Mouse (Mus musculus) frontal cortex, postnatal 25 days (tissue): ENCODE measurements around the gene Aff3.

Source experiments
- DNase-seq, 2 experiments: peaks; one replicate each; pipeline ENCODE4 v3.0.0; 2022; ENCODE audit warnings: low spot score in 2 of 2

Aff3 gene

GRCm38 (mm10) chr1:38658376-38658775 lies 6.4 kb downstream of the Aff3 start:
- DNase-seq = no peak

GRCm38 (mm10) chr1:38657606-38658005 lies 7.1 kb downstream of the Aff3 start:
- no peak for DNase-seq

GRCm38 (mm10) chr1:38654981-38655540 lies 9.7 kb downstream of the Aff3 start:
- DNase-seq = no peak

- DNase-seq = no peak
Measured at GRCm38 (mm10) chr1:38650031-38650430, 14.7 kb downstream of the Aff3 start.

- no peak for DNase-seq
Measured at GRCm38 (mm10) chr1:38649174-38649573, 15.6 kb downstream of the Aff3 start.

- DNase-seq = no peak
Measured at GRCm38 (mm10) chr1:38642288-38642687, 22.5 kb downstream of the Aff3 start.

- DNase-seq = no peak
Measured at GRCm38 (mm10) chr1:38639669-38640068, 25.1 kb downstream of the Aff3 start.

GRCm38 (mm10) chr1:38635596-38635995 lies 29.2 kb downstream of the Aff3 start:
- no peak for DNase-seq

- no peak for DNase-seq
Measured at GRCm38 (mm10) chr1:38634081-38634480, 30.7 kb downstream of the Aff3 start.

- DNase-seq = no peak
Measured at GRCm38 (mm10) chr1:38632461-38633180, 32.1 kb downstream of the Aff3 start.

- no peak for DNase-seq
Measured at GRCm38 (mm10) chr1:38631501-38632279, 33.1 kb downstream of the Aff3 start.

- DNase-seq = no peak
Measured at GRCm38 (mm10) chr1:38628901-38629585, 35.7 kb downstream of the Aff3 start.

GRCm38 (mm10) chr1:38628426-38628825 lies 36.3 kb downstream of the Aff3 start:
- peak in 1 of 2 experiments; percentile 20 for DNase-seq

- peak; percentile 20 to 35 for DNase-seq
Measured at GRCm38 (mm10) chr1:38627683-38628361, 36.9 kb downstream of the Aff3 start.

GRCm38 (mm10) chr1:38626739-38627661 lies 37.8 kb downstream of the Aff3 start:
- peak in 1 of 2 experiments; percentile 20 for DNase-seq

- no peak for DNase-seq
Measured at GRCm38 (mm10) chr1:38626388-38626738, 38.4 kb downstream of the Aff3 start.

- no peak for DNase-seq
Measured at GRCm38 (mm10) chr1:38621840-38622239, 42.9 kb downstream of the Aff3 start.

- DNase-seq = no peak
Measured at GRCm38 (mm10) chr1:38620401-38620800, 44.4 kb downstream of the Aff3 start.

- DNase-seq = no peak
Measured at GRCm38 (mm10) chr1:38606741-38607140, 58.0 kb downstream of the Aff3 start.

GRCm38 (mm10) chr1:38605426-38605825 lies 59.3 kb downstream of the Aff3 start:
- DNase-seq = no peak

- DNase-seq = no peak
Measured at GRCm38 (mm10) chr1:38604611-38605010, 60.1 kb downstream of the Aff3 start.
